Mouse (Mus musculus) CD4-positive, CD25-positive, alpha-beta regulatory T cell, adult 9 weeks (primary cell): ENCODE results near the gene Fam57a. TPM values are rescaled to one million over a fixed set of nuclear protein-coding genes. Genes with fewer than 3 reads are reported as not detected.

Experiments
- polyA plus RNA-seq: library from polyadenylated mRNA; unstranded; fragments of 100-300 nt; shearing (Covaris generic); gene quantifications from one replicate; pipeline ENCODE4 v1.2.1, GENCODE M21; 2017

Fam57a gene
- polyA plus RNA-seq: 5.7 TPM

DNA sequence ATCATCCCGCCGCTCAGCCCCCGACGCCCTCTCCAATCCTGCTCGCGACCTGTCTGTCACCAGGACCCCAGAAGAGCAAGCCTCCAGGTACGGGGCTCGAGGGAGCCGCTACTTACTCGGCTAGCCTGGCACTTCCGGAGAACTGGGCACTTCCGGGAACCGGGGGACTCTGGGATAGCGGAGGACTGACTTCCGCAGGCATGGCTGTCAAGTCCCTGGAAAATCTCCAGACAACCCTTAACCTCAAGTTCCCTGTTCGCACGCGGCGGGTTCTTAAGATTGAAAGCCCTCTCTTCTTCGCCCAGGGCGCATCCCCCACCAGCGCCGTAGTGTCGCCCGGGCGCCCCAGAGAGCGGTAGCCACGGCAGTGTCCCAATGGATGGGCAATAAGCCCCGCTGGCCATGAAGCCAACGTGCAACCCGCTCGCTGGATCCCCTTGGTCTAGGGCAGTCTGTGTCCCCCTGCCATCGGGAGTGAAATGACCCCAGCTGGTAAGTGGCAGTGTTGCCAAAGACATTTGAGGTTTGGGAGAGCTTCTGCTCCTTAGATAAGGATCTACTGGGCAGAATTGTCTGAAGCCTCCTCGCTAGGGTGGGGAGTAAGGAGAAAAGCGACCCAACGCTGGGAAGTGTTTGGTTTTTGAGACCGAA, at the start of gene Fam57a, which contains the start of gene Vps53:
TSS of gene Fam57a (plus strand) at position 177 of the 651 bp plus-strand sequence.
TSS of gene Vps53 (minus strand) at position 153 of the 651 bp plus-strand sequence.

DNA sequence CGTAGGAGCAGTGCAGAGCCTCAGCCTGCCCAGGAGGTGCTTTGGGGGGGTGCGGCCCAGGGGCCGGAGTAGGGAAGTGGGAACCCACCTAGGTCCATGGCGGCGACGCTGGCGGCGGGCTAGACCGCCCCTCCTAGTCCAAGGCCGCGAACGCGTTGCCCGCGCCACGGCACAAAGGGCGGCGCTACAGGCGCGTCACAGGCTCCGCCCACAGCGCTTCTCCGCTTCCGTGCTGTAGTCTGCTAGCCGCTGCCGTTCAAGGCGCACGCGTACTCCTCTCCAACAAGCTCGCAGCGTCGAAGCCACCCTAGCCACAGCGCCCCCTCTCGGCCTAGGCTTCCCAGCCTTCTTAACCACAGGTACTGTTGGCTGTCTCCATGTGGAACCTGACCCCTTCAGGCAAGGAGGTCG, 37.9 kb downstream of the Fam57a start, which contains the start of the genes Dbil5 and Gemin4:
TSS of gene Dbil5 (plus strand) at position 219 of the 411 bp plus-strand sequence.
TSS of gene Gemin4 (minus strand) at position 275 of the 411 bp plus-strand sequence.

DNA sequence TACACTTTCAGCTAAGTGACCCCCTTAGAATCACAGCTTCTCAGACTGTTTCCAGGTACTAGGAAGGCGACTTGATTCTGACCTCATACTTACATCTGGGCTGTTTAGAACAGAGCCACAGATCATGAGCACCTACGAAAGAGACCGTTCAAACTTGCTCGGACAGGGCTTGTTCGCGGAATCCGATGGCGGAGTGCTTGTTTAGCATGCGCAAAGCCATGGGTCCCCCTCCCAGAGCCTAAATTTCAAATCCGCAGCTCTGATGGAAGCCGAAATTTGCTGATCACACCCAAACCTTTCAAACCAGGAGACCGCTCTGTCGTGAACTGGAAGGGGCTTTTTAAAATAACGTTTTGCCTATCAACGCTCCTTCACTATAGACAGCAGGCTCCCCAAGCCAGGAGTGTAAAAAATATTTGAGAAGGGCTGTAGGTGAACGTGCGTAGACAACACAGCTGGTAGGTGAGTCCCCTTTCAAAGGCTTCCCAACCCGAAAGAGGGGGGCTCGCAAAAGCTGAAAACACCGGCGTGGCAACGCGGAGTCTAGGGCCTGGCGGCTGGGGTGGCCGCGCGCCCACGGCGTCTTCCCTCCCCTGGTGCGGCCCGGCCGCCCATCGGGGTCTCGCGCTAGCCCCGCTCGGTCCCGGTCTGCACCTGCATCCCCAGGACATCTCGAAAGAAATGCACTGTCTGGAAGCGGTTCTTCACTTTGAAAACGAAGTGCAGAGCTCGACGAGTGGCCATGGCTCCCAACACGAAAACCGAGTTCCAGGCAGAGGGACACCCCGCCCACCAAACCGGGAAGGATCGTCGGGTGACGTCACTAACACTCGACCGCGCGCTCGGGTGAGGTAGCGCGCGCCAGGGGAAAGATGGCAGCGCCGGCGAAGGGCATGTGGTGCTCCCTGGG, 63.7 kb downstream of the Fam57a start, which contains the start of the genes Mrm3 and Glod4:
TSS of gene Mrm3 (plus strand) at position 815 of the 910 bp plus-strand sequence.
TSS of gene Glod4 (minus strand) at position 825 of the 910 bp plus-strand sequence.

Other genes starting within 250 kb of the Fam57a start
- 11.1 TPM for gene Rph3al, start 241.2 kb upstream of the Fam57a start, polyA plus RNA-seq
- gene 1700016K19Rik, start 179.8 kb upstream of the Fam57a start, polyA plus RNA-seq: 0.30 TPM
- gene Rflnb, start 151.9 kb upstream of the Fam57a start, polyA plus RNA-seq: 19.4 TPM
- gene Vps53, start within 50 bp of the Fam57a start, polyA plus RNA-seq: 74.1 TPM
- not detected for gene Dbil5, start 37.9 kb downstream of the Fam57a start, polyA plus RNA-seq
- 26.0 TPM for gene Gemin4, start 38.0 kb downstream of the Fam57a start, polyA plus RNA-seq
- 16.3 TPM for gene Mrm3, start 64.0 kb downstream of the Fam57a start, polyA plus RNA-seq
- 86.0 TPM for gene Glod4, start 64.1 kb downstream of the Fam57a start, polyA plus RNA-seq
- gene Nxn, start 219.5 kb downstream of the Fam57a start, polyA plus RNA-seq: 0.63 TPM
- gene Timm22, start 227.3 kb downstream of the Fam57a start, polyA plus RNA-seq: 68.3 TPM